Mouse (Mus musculus): ENCODE data around the gene Fam19a2. TPM values are rescaled to one million over a fixed set of nuclear protein-coding genes. Genes with fewer than 3 reads are reported as not detected.

The Fam19a2 gene
- not detected in 4 replicates for total RNA-seq (2023)

GRCm38 (mm10) chr10:123263876-123264309 lies at the start of gene Fam19a2:
TSS of gene Fam19a2 (plus strand) at chr10:123263996.

Other genes starting within 250 kb of the Fam19a2 start
- gene Mon2, start 187.5 kb upstream of the Fam19a2 start, total RNA-seq (2023), result 140 to 169 TPM (median 159 TPM) in 4 replicates
- 118 to 138 TPM (median 132 TPM) in 4 replicates for gene Usp15, start 67.0 kb upstream of the Fam19a2 start, total RNA-seq (2023)

Measured in B cell, adult 62 days (primary cell).